Mouse (Mus musculus) midbrain, postnatal 0 days (tissue): ENCODE data around the gene Pbx1. TPM values are rescaled to one million over a fixed set of nuclear protein-coding genes. Genes with fewer than 3 reads are reported as not detected.

Experiments used
- ATAC-seq: fragments of 200-750 bp; cut with Nextera tagmentation; 2 replicates; pipeline ENCODE4 v1.8.0; 2017; ENCODE audit warnings: moderate number of reproducible peaks, mild to moderate bottlenecking, moderate TSS enrichment, moderate library complexity; ENCODE audit not compliant: low FRiP score
- DNase-seq: peaks from one replicate; pipeline ENCODE4 v3.0.0-alpha.2; 2015; ENCODE audit warnings: low spot score
- H3K27ac ChIP-seq: fragments of 300-500 bp; sonication (generic); 2 replicates; pipeline ENCODE4 v1.5.1; 2014; ENCODE audit warnings: low read depth, mild to moderate bottlenecking, low read length, mixed read lengths
- H3K27me3 ChIP-seq: fragments of 300-500 bp; sonication (generic); 2 replicates; pipeline ENCODE4 v1.6.1; 2014; ENCODE audit warnings: low read length, control low read depth, mixed read lengths; ENCODE audit not compliant: insufficient read depth
- H3K36me3 ChIP-seq: fragments of 300-500 bp; sonication (generic); 2 replicates; pipeline ENCODE4 v1.6.1; 2014; ENCODE audit warnings: low read length, control low read depth, mixed read lengths; ENCODE audit not compliant: insufficient read depth
- H3K4me1 ChIP-seq: fragments of 300-500 bp; sonication (generic); 2 replicates; pipeline ENCODE4 v1.6.1; 2014; ENCODE audit warnings: mild to moderate bottlenecking, control low read depth, antibody characterized with exemption, low read length, mixed read lengths; ENCODE audit not compliant: insufficient read depth
- H3K4me2 ChIP-seq: fragments of 300-500 bp; sonication (generic); 2 replicates; pipeline ENCODE4 v1.6.1; 2014; ENCODE audit warnings: low read depth, mild to moderate bottlenecking, low read length, mixed read lengths; ENCODE audit not compliant: poor library complexity, severe bottlenecking
- H3K4me3 ChIP-seq: fragments of 300-500 bp; sonication (generic); 2 replicates; pipeline ENCODE4 v1.5.1; 2014; ENCODE audit warnings: low read depth, mild to moderate bottlenecking, low read length, moderate library complexity
- H3K9ac ChIP-seq: fragments of 300-500 bp; sonication (generic); replicated peaks from 2 replicates; pipeline ENCODE4 v1.6.1; 2014; ENCODE audit warnings: mild to moderate bottlenecking, low read length, moderate library complexity, mixed read lengths; ENCODE audit not compliant: poor library complexity, severe bottlenecking
- H3K9me3 ChIP-seq: fragments of 300-500 bp; sonication (generic); 2 replicates; pipeline ENCODE4 v1.6.1; 2016; ENCODE audit warnings: low read length, control low read depth
- CTCF ChIP-seq: IDR thresholded peaks from 2 replicates; pipeline ENCODE4 v1.5.1; 2016; ENCODE audit warnings: antibody characterized with exemption, mild to moderate bottlenecking
- WGBS: fragments of 180-500 bp; shearing (Covaris S2); extraction: QIAGEN DNeasy Blood & Tissue Kit; methylation state at CpG from one replicate; pipeline ENCODE4 v1.1.7; 2014; 5-methylcytosine and 5-hydroxymethylcytosine counted together
- polyA plus RNA-seq: library from polyadenylated mRNA; unstranded; fragments of >200 nt; fragmentation: Nextera tagmentation; extraction: Ambion mirVana; gene quantifications from 2 replicates; pipeline ENCODE4 v1.2.1, GENCODE M21; 2015
- total RNA-seq: library from RNA; depleted of rRNA; stranded (reverse); fragments of >200 nt; gene quantifications from 2 replicates; pipeline ENCODE4 v1.2.3, GENCODE M21; 2014

The Pbx1 gene
- total and polyA plus RNA-seq, 2 experiments from 2014 or later: 57.6 to 83.4 TPM

DNA sequence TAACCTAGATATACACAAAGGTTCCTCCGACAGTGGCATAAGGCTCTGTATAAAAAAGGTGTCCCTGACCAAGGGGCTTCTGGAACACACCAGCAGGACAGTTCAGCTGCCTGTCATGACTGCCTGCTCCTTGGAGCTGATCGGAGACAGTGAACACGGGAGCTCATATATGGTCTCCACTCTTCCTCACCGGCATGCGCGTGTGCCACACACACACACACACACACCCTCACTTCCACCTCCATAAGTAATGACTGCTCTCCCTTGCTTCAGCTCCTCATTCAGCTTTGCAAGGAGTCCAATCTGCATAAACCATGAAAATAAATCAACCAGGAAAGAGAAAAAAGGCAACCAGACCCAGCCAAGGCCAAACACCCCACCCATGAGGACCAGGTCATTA is 90.7 kb downstream of the Pbx1 start:
- Histone ChIP-seq H3K9ac (no peak overlapping the region), H3K27me3 (no peaks in the 10 kb centered on the region), H3K4me2 (peak overlapping the region; percentile 10; the same call in 1 of the 2 replicates), H3K36me3 (no peaks in the 10 kb centered on the region), H3K4me3 (no peak overlapping the region), H3K4me1 (peaks cover 15% of the 10 kb centered on the region), H3K27ac (peak overlapping the region; percentile 72), H3K9me3 (no peaks in the 10 kb centered on the region)
- no peak for TF ChIP-seq CTCF
- WGBS: 44% methylated on average over 6 of the region's 6 CpGs
- DNase-seq: no peak
- no peak for ATAC-seq

DNA sequence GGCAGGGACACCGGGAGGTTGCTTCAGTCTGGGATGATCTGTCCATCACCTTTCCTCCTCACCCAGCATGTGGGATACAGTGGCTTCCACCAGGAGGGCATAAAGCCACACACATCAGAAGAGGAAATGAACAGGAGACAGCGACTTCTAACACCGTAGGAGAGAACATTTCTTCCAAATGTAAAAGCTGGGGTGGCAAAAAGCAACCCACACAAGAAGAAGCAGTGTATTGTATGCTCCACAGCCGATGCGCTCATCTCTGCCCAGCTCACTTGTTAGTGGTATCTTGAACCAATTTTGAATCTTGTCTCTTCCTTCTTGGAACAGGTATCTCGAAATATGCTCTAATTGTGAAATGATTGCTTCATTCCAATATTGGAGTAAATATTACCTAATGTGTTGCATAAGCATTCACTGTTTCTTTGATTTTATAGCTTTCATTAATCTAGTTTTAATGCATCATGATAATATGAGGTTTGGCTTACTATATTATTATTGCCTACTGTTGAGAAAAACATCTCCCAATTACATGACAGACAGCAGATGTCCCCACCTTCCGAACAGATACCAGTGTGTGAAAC is 95.7 kb downstream of the Pbx1 start:
- no peak for DNase-seq
- Histone ChIP-seq H3K4me2 (no peak overlapping the region), H3K9ac (no peak overlapping the region), H3K27me3 (no peaks in the 10 kb centered on the region), H3K4me3 (no peak overlapping the region), H3K36me3 (no peaks in the 10 kb centered on the region), H3K4me1 (peaks cover under 1% of the 10 kb centered on the region; the same call in 1 of the 2 replicates), H3K9me3 (no peaks in the 10 kb centered on the region), H3K27ac (no peak overlapping the region)
- no peak for TF ChIP-seq CTCF
- no peak for ATAC-seq
- WGBS: 84% methylated on average over 7 of the region's 7 CpGs

DNA sequence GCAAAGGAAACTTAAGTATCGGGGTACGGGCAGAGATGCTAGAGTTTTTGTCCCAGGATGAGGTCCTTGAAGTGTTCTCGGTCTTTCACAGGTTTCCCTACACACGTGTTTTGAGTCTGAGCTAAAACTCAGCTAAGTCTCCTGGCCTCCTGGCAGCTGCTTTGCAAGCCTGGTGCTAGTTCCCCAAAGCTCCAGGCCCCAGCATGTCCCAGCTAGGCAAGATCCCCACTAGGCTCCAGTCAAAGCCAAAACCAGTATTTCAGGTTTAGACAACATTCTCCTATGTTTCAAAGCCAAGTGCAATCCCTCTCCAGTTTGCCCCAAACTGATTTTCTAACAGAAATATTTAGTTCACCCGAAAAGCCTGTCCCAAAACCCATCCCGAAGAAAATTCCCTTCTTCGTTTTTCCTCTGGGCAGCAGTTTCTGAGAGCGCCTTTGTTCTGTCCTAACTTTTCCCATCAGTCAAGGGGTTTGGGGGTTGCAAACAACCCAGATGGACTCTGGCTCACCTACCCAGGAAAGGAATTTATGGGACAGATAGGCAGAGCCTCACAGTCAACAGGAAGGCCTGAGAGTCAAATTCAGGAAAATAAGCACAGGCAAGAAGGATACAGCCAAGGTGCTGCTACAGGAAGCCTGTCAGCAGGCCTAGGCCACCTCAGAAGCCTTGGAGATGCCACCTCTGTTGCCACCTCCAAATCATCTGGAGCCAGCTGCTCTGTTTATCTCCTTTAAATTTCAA is 97.1 kb downstream of the Pbx1 start:
- no peak for TF ChIP-seq CTCF
- H3K27me3 ChIP-seq: no peaks in the 10 kb centered on the region
- ATAC-seq (no peak), DNase-seq (no peak)
- 95% methylated on average over 8 of the region's 8 CpGs for WGBS
- H3K4me2 ChIP-seq: no peak overlapping the region
- no peak overlapping the region for H3K27ac ChIP-seq
- H3K36me3 ChIP-seq: no peaks in the 10 kb centered on the region
- H3K9ac ChIP-seq: no peak overlapping the region
- H3K4me3 ChIP-seq: no peak overlapping the region
- H3K9me3 ChIP-seq: no peaks in the 10 kb centered on the region
- peaks cover 3% of the 10 kb centered on the region; the same call in 1 of the 2 replicates for H3K4me1 ChIP-seq

DNA sequence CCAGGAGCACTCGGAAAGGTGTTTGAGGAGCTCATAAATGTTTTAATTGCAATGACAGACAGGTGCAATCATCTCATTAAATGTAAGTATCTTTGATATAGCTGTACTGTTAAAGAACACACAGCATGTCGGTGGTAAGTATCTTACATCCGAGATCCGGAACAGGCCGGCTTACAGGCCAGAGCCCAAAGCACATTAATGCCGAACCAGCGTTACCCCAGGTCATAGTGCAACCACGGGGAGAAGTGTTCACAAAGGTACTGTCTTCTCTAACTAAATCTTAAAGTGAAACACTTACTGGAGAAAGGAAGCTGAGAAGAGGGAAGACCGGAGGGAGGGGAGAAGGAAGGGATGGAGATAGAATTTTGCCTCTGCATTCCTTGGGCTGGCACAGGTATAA is 100.0 kb downstream of the Pbx1 start:
- Histone ChIP-seq H3K36me3 (no peaks in the 10 kb centered on the region), H3K9me3 (no peaks in the 10 kb centered on the region), H3K4me3 (no peak overlapping the region), H3K4me1 (peaks cover 20% of the 10 kb centered on the region), H3K27me3 (no peaks in the 10 kb centered on the region), H3K27ac (no peak overlapping the region), H3K9ac (no peak overlapping the region), H3K4me2 (no peak overlapping the region)
- no peak for TF ChIP-seq CTCF
- 75% methylated on average over 9 of the region's 9 CpGs for WGBS
- ATAC-seq: no peak
- no peak for DNase-seq

DNA sequence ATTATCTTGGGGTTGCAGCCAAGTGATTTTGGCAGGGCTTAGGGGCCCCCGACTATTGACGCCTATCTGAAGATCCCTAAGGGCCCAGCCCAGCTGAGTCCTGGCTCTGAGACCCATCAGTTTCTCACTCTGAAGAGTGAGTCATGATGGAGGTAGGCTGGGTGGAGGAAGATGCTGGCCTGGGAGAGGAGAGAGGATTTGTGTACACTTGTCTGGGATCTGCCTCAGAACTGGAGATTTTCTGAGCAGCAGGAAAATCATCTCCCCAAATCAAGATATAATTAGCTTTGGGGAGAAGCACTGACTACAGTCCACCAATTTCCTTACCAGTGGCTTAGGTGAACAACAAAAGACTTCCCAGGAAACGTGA is 103.8 kb downstream of the Pbx1 start:
- Histone ChIP-seq H3K4me1 (peaks cover 37% of the 10 kb centered on the region), H3K36me3 (no peaks in the 10 kb centered on the region), H3K27ac (peak overlapping the region; percentile 47; the same call in 1 of the 2 replicates), H3K27me3 (no peaks in the 10 kb centered on the region), H3K9me3 (no peaks in the 10 kb centered on the region), H3K4me3 (no peak overlapping the region), H3K4me2 (no peak overlapping the region), H3K9ac (no peak overlapping the region)
- no peak for TF ChIP-seq CTCF
- DNase-seq (no peak), ATAC-seq (no peak)
- 31% methylated on average over 3 of the region's 3 CpGs for WGBS
